Mouse (Mus musculus): Measurements from ENCODE around the gene Tmod2. TPM values are rescaled to one million over a fixed set of nuclear protein-coding genes. Genes with fewer than 3 reads are reported as not detected.
"Not testable (repeated sequence)": the region's sequence is repeated elsewhere in the genome, so short reads cannot be mapped to it uniquely, and the experiment has no call there.

Tmod2 gene
- total RNA-seq (2015; ENCODE audit: low replicate concordance) (not detected in 2 replicates), total RNA-seq (2017; ENCODE audit: low replicate concordance) (not detected in 2 replicates)

DNA sequence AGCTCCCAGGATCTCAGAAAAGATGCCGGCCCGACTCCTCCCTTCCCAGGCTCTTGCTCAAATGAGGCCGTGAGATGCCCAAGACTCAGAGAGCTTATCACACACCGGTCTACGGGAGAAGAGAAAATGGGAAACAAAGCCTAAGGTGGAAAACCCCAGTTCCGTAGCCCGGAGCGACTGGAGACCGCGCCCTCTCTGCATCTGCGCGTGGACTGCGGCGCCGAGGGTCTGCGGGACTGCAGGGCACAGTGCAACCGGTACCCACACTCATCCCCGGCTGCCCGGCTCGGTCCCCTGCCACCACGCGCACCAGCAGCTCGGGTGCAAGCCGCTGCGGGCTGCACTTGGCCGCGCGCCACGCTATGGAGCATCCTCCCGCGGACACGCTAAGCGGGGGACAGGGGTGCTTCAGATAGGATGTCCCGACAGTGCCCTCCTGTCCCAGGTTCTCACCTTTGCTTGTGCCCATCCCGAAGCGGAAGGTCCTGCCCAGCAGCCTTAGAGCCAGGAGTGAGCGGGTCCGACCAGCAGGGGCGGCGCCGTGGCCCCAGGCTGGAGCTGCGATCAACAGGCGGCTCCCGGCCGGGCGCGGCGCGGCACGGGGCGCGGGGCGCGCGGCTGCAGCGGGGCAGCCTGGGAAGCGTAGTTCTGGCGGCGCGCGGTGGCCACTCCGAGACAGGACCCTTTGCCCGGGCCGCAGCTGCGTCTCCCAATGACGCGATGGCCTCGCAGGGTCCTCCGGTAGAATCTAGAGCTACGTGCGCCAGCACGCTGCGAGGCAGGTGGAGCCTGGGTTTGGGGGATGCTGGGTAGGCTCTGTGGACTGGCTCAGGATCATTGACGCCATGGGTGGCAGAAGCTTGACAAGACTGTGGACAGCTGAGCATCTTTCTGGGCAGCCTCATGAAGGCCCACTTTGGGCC, at the start of gene Tmod2:
Tmod2 (minus strand) TSS at position 755 of the 923 bp plus-strand sequence.
- no peak for ATAC-seq (replicated peaks; ENCODE audit: low FRiP score, poor library complexity, severe bottlenecking)

DNA sequence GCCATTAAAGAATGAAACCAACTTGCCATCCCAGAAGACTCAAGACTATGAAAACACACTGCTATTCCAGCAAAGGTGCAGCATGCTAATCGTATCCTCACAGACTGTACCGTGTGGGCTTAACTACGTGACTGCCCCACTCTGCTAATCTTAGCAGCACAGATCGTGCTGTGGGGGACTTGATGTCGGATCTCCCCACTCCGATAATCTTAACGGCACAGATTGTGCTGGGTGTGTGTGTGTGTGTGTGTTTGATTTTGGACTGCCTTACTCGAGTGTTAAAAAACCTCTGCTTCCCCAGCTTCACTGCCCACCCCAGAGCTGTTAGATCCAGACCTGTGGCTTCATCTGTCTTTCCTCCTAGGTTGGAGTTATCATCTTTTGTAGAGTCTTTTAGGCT, 49.8 kb upstream of the Tmod2 start:
- no peak for ATAC-seq (replicated peaks; ENCODE audit: low FRiP score, poor library complexity, severe bottlenecking)

DNA sequence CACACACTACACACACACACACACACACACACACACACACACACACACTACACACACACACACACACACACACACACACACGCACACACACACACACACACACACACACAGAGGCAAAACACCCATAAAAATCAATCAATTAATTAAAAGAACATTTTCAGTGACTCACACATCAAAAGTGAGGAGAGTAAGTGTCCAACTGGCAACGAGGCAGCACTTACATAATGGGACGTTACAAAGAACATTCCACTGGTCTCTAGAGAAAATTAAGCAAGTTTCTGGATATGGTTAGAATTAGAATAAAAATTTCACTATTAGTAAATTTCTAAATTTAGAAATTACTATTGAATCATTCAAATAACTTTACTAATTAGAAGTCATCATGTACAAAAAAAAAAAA, 45.3 kb upstream of the Tmod2 start:
- not testable (repeated sequence) for ATAC-seq (replicated peaks; ENCODE audit: low FRiP score, poor library complexity, severe bottlenecking)

DNA sequence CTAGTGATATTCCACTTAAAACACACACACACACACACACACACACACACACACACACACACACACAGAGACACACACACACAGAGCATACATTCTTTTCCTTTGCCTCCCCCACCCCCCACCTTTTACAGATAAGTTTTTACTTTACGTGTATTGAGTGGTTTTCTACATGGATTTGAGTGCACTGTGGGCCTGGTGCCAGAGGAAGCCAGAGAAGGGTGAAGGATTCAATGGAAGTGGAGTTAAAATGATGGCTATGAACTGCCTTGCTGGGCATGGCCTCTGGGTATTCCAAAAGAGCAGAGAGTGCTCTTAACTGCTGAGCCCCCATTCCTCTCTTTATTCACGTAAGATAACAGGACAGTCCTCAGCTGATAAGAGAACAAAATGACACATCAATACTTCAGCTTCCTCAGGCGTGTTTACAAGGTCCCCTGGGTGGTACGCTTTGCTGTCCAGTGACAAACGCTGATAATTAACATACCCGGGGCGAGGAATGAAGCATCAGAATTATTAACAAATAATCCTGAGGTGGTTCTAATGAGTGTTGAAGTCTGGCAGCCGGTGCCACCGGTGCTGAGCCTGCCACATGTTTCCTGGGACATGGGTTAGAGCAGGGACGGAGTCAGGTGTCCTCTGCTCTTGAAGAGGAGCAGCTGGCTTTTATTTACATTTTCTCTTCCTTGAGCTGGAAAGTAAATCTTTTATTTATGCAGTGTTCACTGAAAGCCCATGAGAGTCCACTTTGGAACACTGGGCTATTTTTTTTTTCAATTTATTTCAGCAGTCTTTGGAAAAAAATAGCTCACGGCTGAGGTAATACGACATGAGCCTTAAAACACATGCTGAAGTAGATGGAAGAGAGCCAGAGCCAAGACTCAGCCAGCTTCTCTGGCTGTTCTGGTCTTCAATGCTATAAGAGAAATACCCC, 43.1 kb upstream of the Tmod2 start:
- no peak for ATAC-seq (replicated peaks; ENCODE audit: low FRiP score, poor library complexity, severe bottlenecking)

DNA sequence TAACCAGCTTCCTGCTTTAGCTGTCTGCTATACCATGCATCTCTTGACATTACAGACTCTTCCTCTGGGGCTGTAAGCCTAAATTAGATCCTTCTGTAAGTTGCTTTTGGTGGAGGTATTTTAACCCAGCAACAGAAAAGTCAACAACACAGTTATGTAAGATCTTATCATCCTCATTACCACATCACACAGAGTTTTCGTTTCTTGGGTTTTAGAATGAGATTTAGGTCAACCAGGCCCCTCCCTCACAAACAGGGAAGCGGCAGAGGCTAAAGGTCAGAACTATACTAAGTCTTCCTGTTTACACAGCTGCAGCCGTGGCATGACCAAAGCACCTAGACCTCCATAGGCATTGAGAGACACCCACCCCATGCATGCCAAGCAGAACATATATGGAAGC, 34.3 kb upstream of the Tmod2 start:
- ATAC-seq (replicated peaks; ENCODE audit: low FRiP score, poor library complexity, severe bottlenecking): no peak

DNA sequence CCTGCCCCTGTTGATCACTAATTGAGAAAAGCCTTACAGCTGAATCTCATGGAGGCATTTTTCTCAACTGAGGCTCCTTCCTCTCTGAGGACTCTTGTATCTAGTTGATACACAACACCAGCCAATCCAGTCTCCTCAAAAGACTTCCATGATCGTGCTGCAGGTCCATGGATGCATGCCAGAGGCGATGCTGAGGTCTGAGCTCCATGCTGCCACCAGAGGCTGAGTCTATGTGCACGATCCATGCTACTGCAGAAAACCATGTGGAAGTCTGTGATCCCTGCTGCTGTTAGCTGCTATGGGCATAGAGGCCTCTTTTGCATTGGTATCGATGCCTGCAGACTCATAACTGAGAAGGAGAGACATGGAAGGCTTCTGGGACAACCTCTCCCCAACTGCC, 23.1 kb upstream of the Tmod2 start:
- no peak for ATAC-seq (replicated peaks; ENCODE audit: low FRiP score, poor library complexity, severe bottlenecking)

DNA sequence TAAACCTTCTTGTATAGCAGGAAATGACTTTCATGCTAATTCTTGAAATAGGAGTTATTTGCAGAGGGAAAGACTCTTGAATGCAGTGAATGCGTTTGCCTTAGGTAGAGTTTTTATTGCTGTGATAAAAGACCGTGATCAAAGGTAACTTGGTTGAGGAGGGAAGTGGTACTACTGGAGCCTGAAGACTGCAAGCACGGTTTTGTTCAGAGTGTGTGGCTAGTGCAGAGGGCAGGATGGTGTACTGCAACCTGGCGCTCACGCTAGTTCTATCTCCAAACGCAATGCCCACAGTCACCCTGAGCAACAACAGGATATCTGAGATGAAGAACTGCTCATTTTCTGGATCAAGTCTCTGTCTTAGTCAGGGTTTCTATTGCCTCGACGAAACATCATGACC, 22.5 kb upstream of the Tmod2 start:
- no peak for ATAC-seq (replicated peaks; ENCODE audit: low FRiP score, poor library complexity, severe bottlenecking)

DNA sequence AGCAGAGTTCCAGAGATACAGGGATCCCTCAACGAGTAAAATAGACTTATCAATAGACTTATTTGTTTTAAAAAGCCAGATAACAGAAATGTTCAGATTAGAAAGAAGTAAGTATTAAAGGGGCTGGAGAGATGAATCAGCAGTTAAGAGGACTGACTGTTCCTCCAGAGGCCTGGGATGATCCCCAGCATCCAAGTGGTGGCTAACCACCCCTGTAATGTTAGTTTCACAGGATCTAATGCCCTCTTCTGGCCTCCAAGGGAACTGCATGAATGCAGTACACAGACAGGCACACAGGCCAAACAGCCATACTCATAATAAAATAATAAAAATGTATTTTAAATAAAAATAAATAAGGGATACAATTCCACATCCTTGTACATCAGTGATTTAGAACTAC, 21.8 kb upstream of the Tmod2 start:
- no peak for ATAC-seq (replicated peaks; ENCODE audit: low FRiP score, poor library complexity, severe bottlenecking)

DNA sequence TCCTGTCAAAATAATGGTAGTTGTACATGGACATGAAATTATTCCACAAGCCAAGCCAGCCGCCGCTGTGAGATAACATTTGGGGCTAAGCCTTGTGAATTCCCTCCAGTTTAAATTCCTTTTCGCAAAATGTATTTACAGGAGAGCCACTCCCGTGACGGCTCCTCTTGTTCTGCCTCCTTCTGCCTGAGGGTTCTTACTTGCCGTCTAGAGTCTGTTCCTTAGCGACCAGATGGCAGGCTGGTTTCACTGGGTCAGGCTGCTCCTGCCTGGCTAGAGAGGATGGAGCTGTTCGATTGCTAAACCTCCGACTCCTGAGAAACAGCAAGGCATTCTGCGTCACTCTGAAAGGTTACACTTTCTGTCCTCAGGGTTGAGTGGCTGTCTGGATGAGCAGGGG, 21.0 kb upstream of the Tmod2 start:
- no peak for ATAC-seq (replicated peaks; ENCODE audit: low FRiP score, poor library complexity, severe bottlenecking)

DNA sequence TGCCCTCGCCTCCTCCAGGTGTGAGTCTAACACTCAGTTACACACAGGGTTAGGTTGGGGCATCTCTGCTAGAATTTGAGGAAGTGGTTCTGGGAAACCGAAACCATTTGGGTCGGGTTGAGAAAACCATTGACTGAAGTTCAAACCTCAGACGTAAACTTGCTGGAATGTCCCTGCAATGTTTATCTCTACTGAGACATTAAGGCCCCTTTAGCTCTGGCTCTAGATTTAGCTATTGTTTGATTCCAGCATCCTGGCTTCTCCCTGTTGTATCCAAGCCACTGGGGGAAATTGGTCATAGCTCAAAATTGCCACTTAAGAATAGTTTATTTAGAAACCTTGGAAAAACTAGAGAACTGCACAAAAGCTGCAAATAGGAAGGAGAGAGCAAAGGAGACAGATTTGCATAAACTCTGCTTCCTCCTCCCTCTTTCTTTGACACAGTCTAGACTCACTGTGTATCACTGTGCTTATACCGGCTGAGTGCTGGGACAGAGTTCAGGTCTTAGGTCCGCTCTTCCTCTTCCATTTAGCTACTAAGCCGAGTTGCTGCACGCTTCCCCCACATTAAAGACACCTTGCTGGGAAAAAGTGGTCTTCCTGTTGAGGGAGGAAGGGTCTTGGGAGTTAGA, 19.8 kb upstream of the Tmod2 start:
- no peak for ATAC-seq (replicated peaks; ENCODE audit: low FRiP score, poor library complexity, severe bottlenecking)

DNA sequence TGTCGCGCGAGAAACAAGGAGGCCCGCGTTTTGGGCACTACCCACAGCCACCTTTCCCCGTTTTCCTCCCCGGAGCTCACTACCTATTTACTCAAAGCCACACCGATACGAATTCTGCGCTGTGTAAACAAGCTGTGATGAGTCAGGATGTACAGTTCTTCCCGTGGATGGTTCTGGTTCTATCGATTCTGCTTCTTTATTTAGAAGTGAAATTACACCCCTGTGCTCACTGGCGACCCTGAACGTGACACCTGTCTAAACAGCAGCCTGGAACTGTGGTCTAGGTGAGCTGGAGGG, 15.1 kb upstream of the Tmod2 start:
- no peak for ATAC-seq (replicated peaks; ENCODE audit: low FRiP score, poor library complexity, severe bottlenecking)

DNA sequence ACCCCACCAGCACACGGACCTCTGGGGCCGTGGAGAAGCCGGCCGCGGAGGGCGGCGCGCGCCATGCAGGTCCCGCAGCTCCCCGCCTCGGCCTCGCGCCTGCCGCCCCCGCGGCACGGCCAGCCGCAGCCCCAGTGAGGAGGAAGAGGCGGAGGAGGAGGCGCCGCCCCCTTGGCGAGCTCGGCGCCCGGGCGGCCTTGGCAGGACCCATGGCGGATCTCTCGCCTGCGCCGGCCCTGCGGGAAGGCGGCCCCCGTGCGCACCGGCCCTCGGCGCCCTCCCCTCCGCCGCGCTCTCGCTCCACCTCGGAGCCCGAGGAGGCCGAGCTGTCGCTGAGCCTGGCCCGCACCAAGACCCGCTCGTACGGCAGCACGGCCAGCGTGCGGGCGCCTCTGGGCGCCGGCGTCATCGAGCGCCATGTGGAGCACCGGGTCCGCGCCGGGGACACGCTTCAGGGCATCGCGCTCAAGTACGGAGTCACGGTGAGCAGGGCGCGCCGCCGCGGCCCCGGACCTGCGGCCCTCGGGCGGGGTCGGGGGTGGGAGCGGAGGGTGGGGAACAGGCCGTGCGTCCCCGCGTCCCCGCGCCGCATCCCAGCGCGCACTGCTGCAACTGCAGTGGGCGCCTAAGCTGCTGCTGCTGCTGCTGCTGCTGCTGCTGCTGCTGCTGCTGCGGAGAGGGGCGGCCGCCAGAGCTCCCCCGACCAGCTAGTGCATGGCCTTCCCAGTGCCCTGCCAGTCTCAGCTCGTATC, 14.6 kb upstream of the Tmod2 start, which contains the start of gene Lysmd2:
Lysmd2 (plus strand) TSS at position 186 of the 752 bp plus-strand sequence.
- ATAC-seq (replicated peaks; ENCODE audit: low FRiP score, poor library complexity, severe bottlenecking): no peak

DNA sequence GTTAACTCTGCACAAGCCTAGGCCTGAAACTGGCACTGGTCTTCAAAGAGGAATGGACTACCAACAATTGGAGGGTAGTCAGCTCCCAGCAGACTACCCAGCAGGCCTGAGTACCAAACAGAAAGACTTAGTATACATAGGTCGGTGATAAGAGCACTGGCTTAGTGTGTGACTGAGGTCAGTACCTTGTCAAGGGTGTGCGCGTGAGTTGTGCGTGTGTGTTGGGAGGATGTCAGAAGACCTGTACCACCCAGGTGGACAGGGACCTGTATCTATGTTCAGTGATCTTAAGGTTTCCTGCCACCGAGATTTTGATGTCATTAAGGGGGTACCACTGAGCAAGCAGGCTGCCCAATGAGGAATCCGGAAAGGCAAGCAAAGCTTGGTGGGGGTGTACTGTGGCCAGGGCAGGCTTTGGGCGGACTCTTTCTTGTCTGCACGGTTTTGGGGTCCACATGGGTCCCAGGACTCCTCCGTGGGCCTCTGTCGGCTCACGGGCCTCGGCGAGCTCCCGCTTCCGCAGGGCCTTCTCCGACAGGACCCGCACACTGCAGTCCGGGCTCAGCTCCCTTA, 13.9 kb upstream of the Tmod2 start:
- no peak for ATAC-seq (replicated peaks; ENCODE audit: low FRiP score, poor library complexity, severe bottlenecking)

DNA sequence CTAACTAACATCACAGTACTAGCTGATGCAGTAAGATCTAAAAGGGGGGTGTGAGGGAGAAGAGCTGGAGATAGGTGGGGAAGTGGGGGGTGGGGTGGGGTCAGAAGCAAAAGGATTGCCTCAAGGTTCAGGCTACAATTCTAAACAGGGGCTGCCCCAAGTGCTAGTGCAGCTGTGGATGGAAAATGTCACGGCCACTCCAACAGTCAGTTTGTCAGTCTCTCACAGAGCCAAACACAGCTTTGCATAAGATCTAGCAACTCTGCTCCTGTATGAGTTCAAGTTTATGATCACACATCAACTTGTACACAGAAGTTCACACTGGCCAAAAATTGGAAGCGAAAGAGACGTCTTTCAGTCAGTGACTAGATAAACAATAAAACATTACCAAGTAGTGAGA, 10.3 kb upstream of the Tmod2 start:
- ATAC-seq (replicated peaks; ENCODE audit: low FRiP score, poor library complexity, severe bottlenecking): no peak

DNA sequence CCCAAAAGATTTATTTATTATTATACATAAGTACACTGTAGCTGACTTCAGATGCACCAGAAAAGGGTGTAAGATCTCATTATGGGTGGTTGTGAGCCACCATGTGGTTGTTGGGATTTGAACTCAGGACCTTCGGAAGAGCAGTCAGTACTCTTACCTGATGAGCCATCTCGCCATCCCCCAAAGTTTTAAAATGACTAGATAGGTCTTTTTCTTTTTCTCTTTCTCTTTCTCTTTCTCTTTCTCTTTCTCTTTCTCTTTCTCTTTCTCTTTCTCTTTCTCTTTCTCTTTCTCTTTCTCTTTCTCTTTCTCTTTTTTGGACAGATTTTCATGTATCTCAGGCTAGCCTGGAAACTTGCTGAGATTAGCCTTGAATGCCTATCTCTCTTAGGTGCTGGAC, 8.6 kb upstream of the Tmod2 start:
- not testable (repeated sequence) for ATAC-seq (replicated peaks; ENCODE audit: low FRiP score, poor library complexity, severe bottlenecking)

DNA sequence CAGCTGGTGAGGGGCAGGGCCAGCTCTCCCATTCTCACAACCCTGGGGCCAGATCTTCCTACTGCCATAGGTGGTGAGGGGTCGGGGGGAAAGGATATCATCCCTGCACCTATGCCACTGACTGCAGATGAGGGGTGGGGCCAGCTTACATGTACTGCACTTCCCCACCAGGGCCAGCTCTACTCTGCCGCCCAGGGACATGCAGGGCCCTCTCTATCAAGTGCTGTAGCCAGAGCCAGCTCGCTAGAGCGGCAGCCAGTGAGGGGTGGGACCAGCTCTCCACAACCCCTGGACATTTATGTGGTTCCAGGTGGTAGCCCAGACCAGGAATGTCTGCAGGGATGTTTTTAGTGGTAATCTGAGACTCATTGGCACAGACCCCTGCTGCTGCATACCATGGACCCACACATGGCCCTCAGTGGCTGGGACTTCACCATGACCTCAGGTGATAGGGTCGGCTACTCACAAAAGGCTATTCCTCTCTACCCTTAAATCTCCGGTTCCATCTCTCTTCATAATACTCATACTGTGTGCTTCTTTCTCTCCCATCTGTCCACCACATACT, 7.8 kb upstream of the Tmod2 start:
- no peak for ATAC-seq (replicated peaks; ENCODE audit: low FRiP score, poor library complexity, severe bottlenecking)

DNA sequence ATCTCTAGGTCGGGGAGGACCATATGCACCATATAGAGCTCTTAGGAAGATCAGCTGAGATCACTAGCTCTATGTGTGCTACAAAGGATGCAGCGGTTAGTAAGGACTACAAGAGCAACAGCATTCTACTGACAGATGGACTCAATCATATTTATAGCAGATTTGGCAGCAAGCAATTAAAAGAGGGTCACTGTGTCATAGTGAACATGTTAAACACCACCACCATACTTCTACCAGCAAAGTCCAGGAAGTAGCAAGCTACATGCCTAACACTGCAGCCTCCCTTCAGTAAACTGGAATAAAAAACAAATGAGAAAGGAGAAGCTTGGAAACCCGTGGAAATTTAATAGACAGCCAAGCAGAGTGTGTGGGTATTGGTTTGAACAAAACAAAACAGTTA, 5.4 kb upstream of the Tmod2 start:
- ATAC-seq (replicated peaks; ENCODE audit: low FRiP score, poor library complexity, severe bottlenecking): no peak

DNA sequence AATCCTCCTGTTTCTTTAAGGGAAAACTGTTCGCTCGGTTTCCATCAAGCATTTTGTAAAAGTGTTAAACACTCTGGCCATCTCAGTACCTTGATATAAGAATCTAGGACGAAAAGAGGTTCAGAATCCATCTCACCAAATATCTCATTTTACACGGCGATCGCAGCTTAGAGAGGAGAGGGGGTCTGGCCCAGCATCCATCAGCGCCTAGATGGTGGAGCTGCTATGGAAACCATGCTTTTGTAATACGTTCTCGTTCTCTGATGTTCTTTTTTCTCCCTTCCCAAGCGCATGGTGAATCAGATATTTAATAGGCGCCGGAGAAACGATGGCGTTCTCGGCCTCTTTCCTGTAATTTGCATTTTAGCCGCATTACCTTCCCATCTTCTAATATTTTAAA, 1.2 kb downstream of the Tmod2 start:
- ATAC-seq (replicated peaks; ENCODE audit: low FRiP score, poor library complexity, severe bottlenecking): no peak

DNA sequence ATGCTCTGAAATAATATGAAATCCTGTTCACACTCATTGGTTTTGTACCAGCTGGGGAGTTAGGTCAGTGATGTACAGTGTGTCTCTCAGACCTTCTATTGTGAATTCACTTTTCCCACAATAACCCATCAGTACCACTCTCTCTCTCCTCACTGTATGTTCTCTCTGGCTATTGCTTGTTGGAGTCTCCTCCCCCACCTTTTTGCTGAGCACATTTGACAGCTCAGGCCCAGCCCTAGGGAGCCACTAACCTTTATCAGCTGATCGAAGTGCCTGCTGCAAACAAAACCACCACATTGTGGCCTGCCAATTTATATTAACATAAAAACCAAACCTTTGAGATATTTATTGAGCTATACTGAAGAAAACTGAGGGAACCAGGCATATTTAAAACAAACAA, 1.6 kb downstream of the Tmod2 start:
- no peak for ATAC-seq (replicated peaks; ENCODE audit: low FRiP score, poor library complexity, severe bottlenecking)

Data from erythroblast, adult 5-6 weeks (primary cell).